Mouse (Mus musculus): Measurements from ENCODE around the gene Papss2. TPM values are rescaled to one million over a fixed set of nuclear protein-coding genes. Genes with fewer than 3 reads are reported as not detected.
"Not testable (repeated sequence)": the region's sequence is repeated elsewhere in the genome, so short reads cannot be mapped to it uniquely, and the experiment has no call there.

Papss2 gene
- polyA plus RNA-seq, 1 experiment from 2014 or later = 9.4 TPM

DNA sequence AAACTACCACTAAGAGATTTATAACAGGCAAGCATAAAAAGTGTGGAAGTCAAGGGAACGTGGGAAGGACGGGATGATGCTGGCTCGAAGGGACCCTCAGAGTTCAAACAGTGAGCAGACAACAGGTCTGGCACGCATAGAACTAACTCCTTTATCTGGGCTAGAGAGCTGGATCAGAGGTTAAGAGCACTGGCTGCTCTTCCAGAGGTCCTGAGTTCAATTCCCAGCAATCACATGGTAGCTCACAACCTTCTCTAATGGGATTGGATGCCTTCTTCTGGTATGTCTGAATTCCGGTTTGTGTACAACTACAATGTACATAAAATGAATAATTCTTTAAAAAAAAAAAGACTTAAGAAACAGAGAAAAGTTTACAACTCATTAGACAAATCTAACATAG is 87.5 kb downstream of the Papss2 start:
- H3K9me3 ChIP-seq = no peaks in the 10 kb centered on the region
- H3K27me3 ChIP-seq = no peaks in the 10 kb centered on the region
- ATAC-seq (ENCODE audit: insufficient number of reproducible peaks, insufficient read depth, low FRiP score, low TSS enrichment) = no peak
- WGBS = 90% methylated on average over 5 of the region's 5 CpGs
- H3K36me3 ChIP-seq = peaks cover 25% of the 10 kb centered on the region
- H3K4me1 ChIP-seq = no peaks in the 10 kb centered on the region
- H3K4me2 ChIP-seq (replicated peaks) = no peak overlapping the region
- no peak overlapping the region for H3K4me3 ChIP-seq
- H3K9ac ChIP-seq = no peak overlapping the region
- no peak overlapping the region for H3K27ac ChIP-seq

DNA sequence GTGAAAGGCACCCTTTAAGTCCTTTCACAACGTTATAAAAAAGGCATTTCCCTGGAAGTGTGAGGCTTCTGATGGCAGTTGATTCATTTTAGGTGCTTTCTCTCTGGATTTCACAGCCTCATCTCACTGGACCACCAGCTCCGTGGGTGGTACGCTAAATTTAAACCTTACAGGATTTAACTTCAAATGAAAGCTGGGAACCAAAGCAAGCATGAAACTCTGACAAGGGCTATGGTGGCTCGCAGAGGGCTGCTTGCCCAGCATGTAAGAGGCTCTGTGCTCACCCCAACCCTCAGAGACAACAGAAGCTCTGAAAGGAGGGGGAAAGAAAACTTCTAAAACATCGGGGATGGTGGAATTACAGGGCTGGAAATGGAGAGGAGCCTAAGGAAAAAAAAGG is 92.1 kb downstream of the Papss2 start:
- ATAC-seq (ENCODE audit: insufficient number of reproducible peaks, insufficient read depth, low FRiP score, low TSS enrichment) = no peak
- no peak overlapping the region for H3K4me2 ChIP-seq (replicated peaks)
- no peak overlapping the region for H3K27ac ChIP-seq
- H3K4me3 ChIP-seq = no peak overlapping the region
- no peaks in the 10 kb centered on the region for H3K4me1 ChIP-seq
- no peaks in the 10 kb centered on the region for H3K9me3 ChIP-seq
- no peak overlapping the region for H3K9ac ChIP-seq
- WGBS = 90% methylated on average over 5 of the region's 5 CpGs
- H3K36me3 ChIP-seq = peaks cover 29% of the 10 kb centered on the region
- H3K27me3 ChIP-seq = no peaks in the 10 kb centered on the region

DNA sequence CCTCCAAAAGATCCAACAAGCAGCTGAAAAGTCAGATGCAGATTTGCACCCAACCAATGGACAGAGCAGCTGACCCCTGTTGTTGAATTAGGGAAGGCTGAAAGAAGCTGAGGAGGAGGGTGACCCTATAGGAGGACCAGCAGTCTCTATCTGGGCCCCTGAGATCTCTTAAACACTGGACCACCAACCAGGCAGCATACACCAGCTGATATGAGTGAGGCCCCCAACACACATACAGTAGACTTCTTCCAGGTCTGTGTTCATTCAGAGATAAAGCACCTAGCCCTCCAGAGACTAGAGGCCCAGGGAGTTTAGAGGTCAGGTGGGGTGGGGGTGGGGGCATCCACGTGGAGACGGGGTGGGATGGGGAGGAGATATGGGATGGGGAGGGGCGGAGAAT is 92.6 kb downstream of the Papss2 start:
- not testable (repeated sequence) for H3K27ac ChIP-seq; H3K27me3 ChIP-seq; H3K4me1 ChIP-seq; H3K9ac ChIP-seq; ATAC-seq (ENCODE audit: insufficient number of reproducible peaks, insufficient read depth, low FRiP score, low TSS enrichment); H3K4me2 ChIP-seq (replicated peaks); H3K4me3 ChIP-seq; H3K9me3 ChIP-seq
- 91% methylated on average over 3 of the region's 3 CpGs for WGBS
- peaks cover 34% of the 10 kb centered on the region for H3K36me3 ChIP-seq

DNA sequence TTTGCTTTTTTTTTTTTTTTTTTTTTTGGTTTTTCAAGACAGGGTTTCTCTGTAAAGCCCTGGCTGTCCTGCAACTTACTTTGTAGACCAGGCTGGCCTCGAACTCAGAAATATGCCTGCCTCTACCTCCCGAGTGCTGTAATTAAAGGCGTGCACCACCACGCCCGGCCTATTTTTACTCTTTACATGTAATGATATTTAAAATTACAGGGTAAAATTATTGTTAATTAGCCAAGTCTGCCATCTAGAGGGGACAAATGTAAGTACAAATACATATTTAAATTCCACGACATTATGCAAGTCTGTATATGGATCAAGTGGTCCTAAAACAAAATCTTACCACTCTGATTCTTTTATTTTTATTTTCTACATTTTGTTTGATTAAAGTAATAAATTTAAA is 94.1 kb downstream of the Papss2 start:
- Histone ChIP-seq H3K27ac (no peak overlapping the region), H3K4me3 (no peak overlapping the region), H3K4me1 (no peaks in the 10 kb centered on the region), H3K27me3 (no peaks in the 10 kb centered on the region), H3K36me3 (peaks cover 48% of the 10 kb centered on the region), H3K4me2 (replicated peaks) (no peak overlapping the region), H3K9me3 (no peaks in the 10 kb centered on the region), H3K9ac (no peak overlapping the region)
- 73% methylated on average over 6 of the region's 6 CpGs for WGBS
- no peak for ATAC-seq (ENCODE audit: insufficient number of reproducible peaks, insufficient read depth, low FRiP score, low TSS enrichment)

DNA sequence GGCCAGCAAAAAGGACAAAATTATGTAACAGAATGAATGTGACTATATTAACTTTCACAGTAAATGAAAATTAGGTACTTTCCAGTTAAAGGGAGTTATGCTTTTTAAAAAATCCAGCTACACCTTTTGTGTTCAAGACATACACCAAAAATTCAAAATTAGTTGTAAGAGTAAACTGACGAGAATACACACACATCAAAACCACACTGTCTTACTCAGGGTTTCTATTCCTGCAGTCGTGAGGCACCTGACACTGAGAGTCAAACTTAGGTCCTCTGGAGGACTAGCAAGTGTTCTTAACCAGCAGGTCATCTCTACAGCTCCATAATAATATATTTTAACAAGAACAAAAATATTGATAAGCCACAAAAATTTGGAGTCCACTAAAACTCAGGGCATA is 101.1 kb downstream of the Papss2 start:
- ATAC-seq (ENCODE audit: insufficient number of reproducible peaks, insufficient read depth, low FRiP score, low TSS enrichment) = no peak
- Histone ChIP-seq H3K36me3 (peaks cover 58% of the 10 kb centered on the region), H3K9me3 (no peaks in the 10 kb centered on the region), H3K4me1 (no peaks in the 10 kb centered on the region), H3K4me2 (replicated peaks) (no peak overlapping the region), H3K27me3 (no peaks in the 10 kb centered on the region), H3K9ac (no peak overlapping the region), H3K4me3 (no peak overlapping the region), H3K27ac (no peak overlapping the region)
- whole genome bisulfite sequencing = 88% methylated on average over 2 of the region's 2 CpGs

DNA sequence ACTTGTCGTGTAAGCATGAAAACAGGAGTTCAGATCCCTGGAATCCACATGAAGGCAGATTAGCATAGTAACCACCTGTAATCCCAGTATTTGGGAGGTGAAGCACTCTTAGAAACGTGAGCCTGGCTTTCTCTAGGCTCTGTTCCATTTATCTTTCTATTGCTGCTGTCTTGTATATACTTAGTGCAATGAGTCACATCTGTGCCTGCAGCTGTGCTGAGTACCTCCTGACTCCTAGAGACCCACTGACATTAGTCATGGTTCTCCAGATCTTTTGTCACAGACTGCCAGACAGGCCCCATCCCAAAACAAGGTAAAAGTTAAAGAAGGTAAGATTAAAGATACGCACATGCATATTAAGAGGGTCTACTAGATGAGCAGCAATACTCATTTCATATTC is 106.6 kb downstream of the Papss2 start:
- Histone ChIP-seq H3K9ac (no peak overlapping the region), H3K36me3 (peaks cover 46% of the 10 kb centered on the region), H3K27me3 (no peaks in the 10 kb centered on the region), H3K4me1 (no peaks in the 10 kb centered on the region), H3K4me3 (no peak overlapping the region), H3K27ac (no peak overlapping the region), H3K9me3 (no peaks in the 10 kb centered on the region), H3K4me2 (replicated peaks) (no peak overlapping the region)
- WGBS = 87% methylated on average over 3 of the region's 3 CpGs
- no peak for ATAC-seq (ENCODE audit: insufficient number of reproducible peaks, insufficient read depth, low FRiP score, low TSS enrichment)

DNA sequence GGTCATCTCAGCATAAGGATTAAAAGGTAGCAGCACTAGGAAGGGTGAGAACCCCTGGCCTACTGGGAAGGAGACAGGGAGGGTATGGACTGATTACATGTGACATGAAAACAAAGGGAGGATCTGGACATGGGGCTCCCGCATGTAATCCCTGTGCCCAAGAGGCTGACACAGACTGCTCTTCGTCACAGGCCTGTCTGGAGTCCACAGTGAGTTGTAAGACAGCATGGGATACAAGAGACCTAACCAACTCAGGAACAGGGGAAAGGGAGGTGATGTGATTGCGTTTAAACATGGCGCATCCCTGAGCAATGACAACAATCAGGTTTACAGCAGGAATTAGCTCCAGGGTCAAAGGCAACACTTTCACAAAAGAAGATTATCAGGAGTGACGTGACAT is 113.4 kb downstream of the Papss2 start:
- Histone ChIP-seq H3K9ac (no peak overlapping the region), H3K4me1 (peaks cover 6% of the 10 kb centered on the region), H3K4me3 (no peak overlapping the region), H3K4me2 (replicated peaks) (no peak overlapping the region), H3K9me3 (no peaks in the 10 kb centered on the region), H3K36me3 (peaks cover 19% of the 10 kb centered on the region), H3K27ac (no peak overlapping the region), H3K27me3 (no peaks in the 10 kb centered on the region)
- WGBS = 90% methylated on average over 5 of the region's 5 CpGs
- no peak for ATAC-seq (ENCODE audit: insufficient number of reproducible peaks, insufficient read depth, low FRiP score, low TSS enrichment)

GRCm38 (mm10) chr19:32710288-32710687 is 114.7 kb downstream of the Papss2 start:
- no peak overlapping the region for H3K4me3 ChIP-seq
- 73% methylated on average over 3 of the region's 3 CpGs for WGBS
- H3K4me1 ChIP-seq = peaks cover 6% of the 10 kb centered on the region
- H3K27me3 ChIP-seq = no peaks in the 10 kb centered on the region
- H3K9ac ChIP-seq = no peak overlapping the region
- H3K36me3 ChIP-seq = peaks cover 7% of the 10 kb centered on the region
- no peak overlapping the region for H3K4me2 ChIP-seq (replicated peaks)
- H3K27ac ChIP-seq = no peak overlapping the region
- ATAC-seq (ENCODE audit: insufficient number of reproducible peaks, insufficient read depth, low FRiP score, low TSS enrichment) = no peak
- H3K9me3 ChIP-seq = no peaks in the 10 kb centered on the region

GRCm38 (mm10) chr19:32711761-32712541 is 116.4 kb downstream of the Papss2 start:
- ATAC-seq (ENCODE audit: insufficient number of reproducible peaks, insufficient read depth, low FRiP score, low TSS enrichment) = peak; percentile 93
- under 1% methylated on average over 62 of the region's 63 CpGs for WGBS

DNA sequence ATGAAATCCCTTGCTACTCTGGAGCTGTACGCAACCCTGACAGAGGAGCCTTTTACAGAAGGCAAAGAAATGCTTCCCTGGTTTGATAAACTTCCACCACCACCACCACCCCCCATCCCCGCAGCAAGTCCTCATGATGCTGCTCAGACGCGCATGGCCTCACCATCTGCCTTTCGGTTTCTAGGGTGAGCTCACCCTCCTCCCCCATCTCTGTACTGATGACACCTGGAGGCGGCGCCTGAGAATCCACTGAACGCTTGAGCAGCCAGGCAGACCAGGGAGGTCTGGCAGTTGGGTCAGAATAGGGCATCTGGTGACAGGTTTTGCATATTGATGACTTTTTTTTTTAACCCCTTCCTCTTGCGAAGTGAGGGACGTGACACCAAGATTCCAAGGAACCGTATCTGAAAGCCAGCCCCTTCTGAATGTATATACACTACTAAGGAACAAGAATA is 117.0 kb downstream of the Papss2 start:
- under 1% methylated on average over 11 of the region's 11 CpGs for WGBS

More at GRCm38 (mm10) chr19:32711761-32712541, 116.4 kb downstream of the Papss2 start:
- peak overlapping the region; percentile 66 for H3K4me2 ChIP-seq (replicated peaks)
- peak overlapping the region; percentile 73 for H3K27ac ChIP-seq
- H3K36me3 ChIP-seq = 0 out of 2 replicates have a peak, but pooled peaks cover 4% of the 10 kb centered on the region
- H3K9me3 ChIP-seq = no peaks in the 10 kb centered on the region
- peaks cover 6% of the 10 kb centered on the region for H3K4me1 ChIP-seq
- peak overlapping the region; percentile 86 for H3K9ac ChIP-seq
- peak overlapping the region; percentile 89 for H3K4me3 ChIP-seq
- no peaks in the 10 kb centered on the region for H3K27me3 ChIP-seq

DNA sequence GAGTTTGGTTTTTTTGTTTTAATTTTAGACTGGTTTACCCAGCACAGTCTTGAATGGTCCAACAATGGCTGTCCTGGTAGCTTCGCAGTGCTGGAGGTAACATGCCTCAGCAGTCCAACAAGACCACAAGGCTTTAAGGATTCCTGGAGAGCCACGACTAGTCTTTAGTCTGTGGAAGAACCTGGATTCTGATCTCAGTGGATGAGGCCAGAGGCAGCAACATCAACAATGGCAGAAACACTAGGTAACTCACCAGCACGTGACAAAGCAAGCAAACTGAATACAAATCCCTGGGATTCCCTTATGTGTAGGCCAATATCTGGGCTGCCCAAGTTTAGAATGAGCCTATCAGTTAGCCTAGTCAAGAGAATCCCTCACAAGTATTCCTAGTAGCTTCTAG is 117.9 kb downstream of the Papss2 start:
- 88% methylated on average over 3 of the region's 3 CpGs for WGBS
- Histone ChIP-seq H3K4me2 (replicated peaks) (no peak overlapping the region), H3K4me3 (no peak overlapping the region), H3K9ac (no peak overlapping the region), H3K27me3 (no peaks in the 10 kb centered on the region), H3K27ac (no peak overlapping the region), H3K9me3 (no peaks in the 10 kb centered on the region), H3K4me1 (peaks cover 6% of the 10 kb centered on the region), H3K36me3 (0 out of 2 replicates have a peak, but pooled peaks cover 4% of the 10 kb centered on the region)
- ATAC-seq (ENCODE audit: insufficient number of reproducible peaks, insufficient read depth, low FRiP score, low TSS enrichment) = no peak

More for the DNA sequence above, 117.0 kb downstream of the Papss2 start:
- Histone ChIP-seq H3K36me3 (0 out of 2 replicates have a peak, but pooled peaks cover 4% of the 10 kb centered on the region), H3K9ac (peak overlapping the region; percentile 86), H3K4me1 (peaks cover 6% of the 10 kb centered on the region), H3K27ac (peak overlapping the region; percentile 73), H3K9me3 (no peaks in the 10 kb centered on the region), H3K4me2 (replicated peaks) (peak overlapping the region; percentile 66), H3K27me3 (no peaks in the 10 kb centered on the region), H3K4me3 (peak overlapping the region; percentile 89)
- ATAC-seq (ENCODE audit: insufficient number of reproducible peaks, insufficient read depth, low FRiP score, low TSS enrichment) = peak; percentile 83

- no peaks in the 10 kb centered on the region for H3K36me3 ChIP-seq
- no peak overlapping the region for H3K4me2 ChIP-seq (replicated peaks)
- no peak overlapping the region for H3K4me3 ChIP-seq
- H3K27me3 ChIP-seq = no peaks in the 10 kb centered on the region
- no peak overlapping the region for H3K9ac ChIP-seq
- H3K27ac ChIP-seq = no peak overlapping the region
- 4% methylated on average over 3 of the region's 3 CpGs for WGBS
- ATAC-seq (ENCODE audit: insufficient number of reproducible peaks, insufficient read depth, low FRiP score, low TSS enrichment) = no peak
- H3K9me3 ChIP-seq = no peaks in the 10 kb centered on the region
- peaks cover 6% of the 10 kb centered on the region for H3K4me1 ChIP-seq
Observed at GRCm38 (mm10) chr19:32715201-32715600, 119.6 kb downstream of the Papss2 start.
